Mouse (Mus musculus) granulocyte monocyte progenitor cell, adult 5-6 weeks (primary cell): Measurements from ENCODE around the gene Mdm1. TPM values are rescaled to one million over a fixed set of nuclear protein-coding genes. Genes with fewer than 3 reads are reported as not detected.
"Not testable (repeated sequence)": the region's sequence is repeated elsewhere in the genome, so short reads cannot be mapped to it uniquely, and the experiment has no call there.

Experiments
- ATAC-seq: replicated peaks from 2 replicates; pipeline ENCODE4 v1.8.0; 2016; ENCODE audit warnings: mild to moderate bottlenecking, moderate TSS enrichment, inconsistent platforms; ENCODE audit not compliant: poor library complexity, severe bottlenecking
- total RNA-seq, 2 experiments: library from RNA; stranded (forward) in 1 of 2; stranded (reverse) in 1 of 2; fragments of 200-712, 200-1000 nt in 1 of 2; fragments of >200 nt in 1 of 2; fragmentation: Nextera tagmentation in 1 of 2; gene quantifications; 2 replicates each; pipeline ENCODE4 v1.2.3; 2014 to 2017

The Mdm1 gene
- total RNA-seq, 2 experiments from 2014 or later = 11.8 to 47.5 TPM

DNA sequence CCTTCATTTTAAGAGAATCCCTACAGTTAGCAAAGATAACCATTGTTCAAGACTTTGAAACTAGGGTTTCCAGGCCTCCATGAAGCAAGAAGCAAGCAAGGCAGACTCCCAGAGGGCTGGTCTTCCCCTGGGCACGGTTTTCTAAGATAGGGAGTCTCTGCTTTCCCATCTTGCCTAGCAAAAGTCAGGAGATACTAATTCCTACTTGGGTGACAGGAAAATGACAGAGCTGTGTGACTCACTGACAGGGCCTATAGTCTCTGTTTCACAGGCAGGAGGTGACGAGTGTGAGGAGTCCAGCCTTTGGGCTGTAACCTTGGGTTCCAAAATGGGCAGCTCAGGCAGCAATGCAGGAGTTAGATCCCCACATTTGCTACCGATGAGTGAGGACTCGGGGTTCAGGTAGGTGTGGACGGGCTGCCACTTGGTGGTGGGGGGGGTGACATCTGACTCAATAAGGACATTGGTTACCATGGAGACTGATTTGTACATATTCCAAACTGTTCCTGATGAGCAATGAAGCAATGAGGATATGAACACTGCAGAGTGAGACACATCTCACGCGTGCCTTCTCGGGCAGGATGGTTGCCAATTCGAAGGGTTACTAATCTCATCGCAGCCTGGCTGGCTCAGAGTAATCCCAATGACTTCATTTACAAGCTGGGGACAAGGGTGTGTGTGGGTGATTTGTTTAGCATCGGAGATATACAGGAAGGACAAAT is 19.0 kb upstream of the Mdm1 start:
- peak; percentile 24 for ATAC-seq

DNA sequence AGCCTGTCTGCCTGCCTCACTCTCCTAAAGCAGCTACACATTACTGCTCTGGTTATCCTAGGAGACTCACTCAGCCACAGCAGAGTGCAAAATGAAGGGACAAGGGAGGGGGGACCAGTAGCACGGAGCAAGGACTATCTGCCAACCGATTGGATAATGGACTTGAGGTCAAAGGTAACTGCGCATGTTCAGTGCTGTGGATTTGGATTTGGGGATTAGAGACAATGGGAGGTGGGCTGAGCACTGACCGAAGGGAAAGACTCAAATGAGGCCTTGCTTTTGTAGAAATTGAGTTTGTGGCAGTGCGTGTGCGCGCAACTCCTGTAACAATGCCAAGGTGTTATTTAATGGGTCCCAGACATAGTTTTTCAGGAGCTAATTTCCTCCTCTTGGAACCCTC is 16.4 kb upstream of the Mdm1 start:
- no peak for ATAC-seq

DNA sequence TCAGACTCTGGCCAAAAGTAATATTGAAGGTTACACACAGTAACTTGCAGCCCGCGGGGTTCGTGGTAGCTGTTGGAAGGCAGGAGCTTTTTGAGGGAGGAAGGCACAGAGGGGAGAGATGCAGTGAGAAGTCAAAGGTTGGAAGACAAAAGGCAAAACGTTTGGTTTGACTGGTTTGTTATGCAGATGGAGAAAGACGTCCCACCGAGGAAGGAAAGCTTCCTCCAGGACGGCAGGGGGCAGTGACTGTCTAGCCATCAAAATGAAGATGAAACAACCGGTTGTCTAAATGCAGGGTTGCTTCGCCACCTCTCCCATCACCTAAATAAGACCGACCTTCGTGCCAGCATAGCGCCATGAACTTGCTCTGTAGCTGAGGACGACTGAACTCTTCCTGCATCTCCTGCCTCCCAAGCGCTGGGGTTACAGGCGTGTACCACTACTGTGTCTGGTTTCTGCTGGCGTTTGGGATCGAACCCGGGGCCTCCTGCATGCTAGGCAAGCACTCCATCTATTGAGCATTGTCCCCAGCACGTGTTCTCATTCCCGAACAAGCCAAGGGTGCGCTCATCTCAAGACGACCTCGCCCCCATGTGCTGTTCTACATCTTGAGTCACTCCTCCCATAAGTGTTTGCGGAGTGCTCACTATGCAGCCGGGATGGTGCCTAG is 15.7 kb upstream of the Mdm1 start:
- ATAC-seq = no peak

DNA sequence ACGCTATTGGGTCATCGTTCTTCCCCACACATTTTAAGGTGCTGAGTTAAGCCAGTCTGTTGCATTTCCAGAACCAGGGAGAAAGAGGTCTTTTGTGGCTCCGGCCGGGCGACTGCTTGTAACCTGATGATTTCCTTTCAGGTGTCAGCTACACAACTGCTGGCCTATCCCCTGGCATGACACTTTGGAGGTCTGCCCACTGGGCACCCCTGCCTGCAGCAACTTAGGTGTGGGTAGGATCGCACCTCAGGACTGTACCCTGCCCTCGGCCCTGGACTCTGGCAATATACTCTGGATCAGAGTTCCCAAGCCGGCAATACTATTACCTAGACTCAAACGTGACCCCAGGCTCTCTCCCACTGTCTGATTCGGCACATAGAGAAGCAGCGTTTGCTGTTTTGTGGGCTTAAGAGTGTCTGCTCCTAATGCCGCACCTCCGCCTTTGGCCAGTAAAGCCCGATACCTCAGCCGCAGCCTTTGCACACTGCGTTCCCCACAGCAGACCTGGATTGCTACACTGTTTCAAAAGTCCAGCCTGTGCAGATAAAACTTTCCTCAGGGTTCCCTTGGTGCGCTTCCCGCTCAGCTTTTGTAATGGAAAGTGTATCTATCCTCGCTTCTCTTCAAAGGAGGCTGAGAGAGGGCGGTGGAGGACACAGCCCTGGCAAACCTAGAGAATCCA is 12.5 kb upstream of the Mdm1 start:
- no peak for ATAC-seq

DNA sequence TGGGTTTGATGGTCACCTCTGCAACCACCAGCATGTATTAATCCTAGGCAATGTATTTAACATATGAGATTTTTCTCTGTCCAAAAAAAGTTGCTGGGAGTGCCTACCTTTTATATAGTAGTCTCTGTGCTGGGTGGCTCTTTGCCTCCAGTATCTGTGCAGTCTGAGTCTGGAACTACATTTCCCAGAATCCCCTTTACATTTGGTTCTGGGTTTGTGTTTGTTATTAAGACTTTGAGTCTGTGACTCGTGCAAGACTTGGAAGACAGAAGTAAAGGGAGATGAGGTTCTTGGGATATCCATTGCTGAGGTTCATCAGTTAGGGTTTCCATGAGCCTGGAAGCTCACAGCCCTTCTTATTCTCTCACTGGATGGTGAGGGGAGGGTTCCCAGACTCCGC is 11.6 kb upstream of the Mdm1 start:
- no peak for ATAC-seq

DNA sequence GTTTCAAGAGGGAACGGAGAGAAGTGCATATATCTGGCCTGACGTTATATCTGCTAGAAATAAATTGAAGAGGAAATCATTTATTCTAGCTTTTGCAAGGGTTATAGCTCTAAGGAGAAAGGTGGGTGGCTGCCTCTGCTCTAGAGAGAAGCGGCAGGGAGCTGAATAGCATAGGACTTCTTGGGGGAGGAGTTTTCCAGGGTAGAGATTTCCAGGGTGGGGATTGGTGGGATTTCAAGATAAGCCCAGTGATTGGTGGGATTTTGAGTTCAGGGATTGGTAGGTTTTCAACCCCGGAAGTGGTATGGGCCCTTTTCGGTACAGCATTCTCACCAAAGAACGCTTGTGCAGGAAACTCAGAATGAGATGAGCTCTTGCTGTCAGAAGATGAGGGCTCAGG is 8.6 kb upstream of the Mdm1 start:
- ATAC-seq = no peak

GRCm38 (mm10) chr10:118138508-118138907 is 3.1 kb upstream of the Mdm1 start:
- ATAC-seq = no peak

DNA sequence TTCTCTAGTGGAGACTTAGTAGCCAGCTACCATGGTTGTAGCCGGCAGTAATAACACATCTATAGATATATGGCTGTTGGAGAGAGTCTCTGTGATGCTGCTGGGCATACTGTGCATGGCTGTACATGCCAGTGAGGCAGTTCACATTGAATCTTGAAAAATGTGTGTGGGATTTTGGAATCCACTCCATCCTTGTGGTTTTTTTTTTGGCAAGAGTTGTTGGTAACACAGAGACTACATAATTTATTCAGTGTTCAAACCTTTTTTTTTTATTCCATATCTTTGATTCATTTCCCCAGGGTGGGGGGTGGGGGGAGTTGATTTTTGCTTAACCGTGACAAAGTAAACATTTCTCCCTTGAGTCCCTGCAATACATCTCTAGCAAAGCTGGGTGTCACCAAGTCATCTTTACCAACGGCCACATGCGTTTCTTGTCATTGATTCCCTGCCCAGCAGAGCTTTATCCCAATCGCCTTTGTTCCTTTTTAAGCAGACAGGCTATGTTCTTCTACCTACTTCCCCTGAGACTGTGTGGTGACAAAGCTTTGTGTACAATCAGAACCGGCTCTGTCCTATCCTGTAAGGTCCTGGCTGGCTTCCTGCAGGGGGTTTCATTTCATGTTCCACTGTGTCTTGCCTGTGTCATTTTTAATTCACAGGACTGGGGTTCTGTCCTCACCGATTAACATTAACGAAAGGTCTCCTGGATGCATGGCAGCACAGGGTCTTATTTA is 1.6 kb upstream of the Mdm1 start:
- ATAC-seq = peak; percentile 37

GRCm38 (mm10) chr10:118141884-118142801 is 532 bp downstream of the Mdm1 start:
- ATAC-seq = no peak; the same call in 1 of the 2 replicates

GRCm38 (mm10) chr10:118149381-118149780 is 7.8 kb downstream of the Mdm1 start:
- no peak for ATAC-seq

DNA sequence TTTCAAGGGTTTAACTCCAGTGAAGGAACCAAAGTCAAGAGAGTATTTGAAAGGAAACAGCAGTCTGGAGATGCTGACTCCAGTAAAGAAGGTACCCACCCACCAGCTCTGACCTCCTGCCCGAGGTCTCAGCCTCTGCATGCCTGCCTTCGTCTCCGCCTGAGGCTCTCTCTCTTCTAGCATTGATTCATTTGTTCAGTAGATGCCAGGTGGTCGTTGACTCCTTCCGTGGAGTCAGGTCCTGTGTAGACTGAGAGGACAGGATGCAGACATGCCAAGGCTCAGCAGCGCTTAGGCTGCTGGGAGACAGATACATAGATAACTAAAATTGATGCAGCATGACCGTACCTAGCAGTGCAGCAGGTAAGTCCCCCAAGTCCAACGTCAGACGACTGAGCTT is 9.3 kb downstream of the Mdm1 start:
- no peak for ATAC-seq

GRCm38 (mm10) chr10:118155932-118156331 is 14.3 kb downstream of the Mdm1 start:
- ATAC-seq = no peak

DNA sequence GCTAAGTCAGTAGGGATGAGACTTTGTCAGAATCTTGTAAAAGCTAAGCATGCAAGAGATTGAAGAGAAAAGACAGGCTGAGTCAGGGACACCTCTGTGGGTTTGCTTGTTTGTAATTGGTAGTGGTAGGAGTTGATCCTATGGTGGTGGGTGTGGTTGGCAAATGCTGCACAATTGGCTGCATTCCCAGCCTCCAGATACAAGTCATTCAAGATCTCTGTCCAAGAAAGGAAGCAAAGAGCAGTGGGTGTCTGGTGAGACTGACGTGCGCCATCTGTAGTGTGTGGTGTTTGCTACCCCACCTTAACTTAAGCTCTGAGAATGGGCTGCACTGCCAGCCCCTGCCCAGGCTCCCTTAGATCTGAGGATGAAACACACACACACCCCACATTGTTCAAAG is 19.5 kb downstream of the Mdm1 start:
- ATAC-seq = no peak

DNA sequence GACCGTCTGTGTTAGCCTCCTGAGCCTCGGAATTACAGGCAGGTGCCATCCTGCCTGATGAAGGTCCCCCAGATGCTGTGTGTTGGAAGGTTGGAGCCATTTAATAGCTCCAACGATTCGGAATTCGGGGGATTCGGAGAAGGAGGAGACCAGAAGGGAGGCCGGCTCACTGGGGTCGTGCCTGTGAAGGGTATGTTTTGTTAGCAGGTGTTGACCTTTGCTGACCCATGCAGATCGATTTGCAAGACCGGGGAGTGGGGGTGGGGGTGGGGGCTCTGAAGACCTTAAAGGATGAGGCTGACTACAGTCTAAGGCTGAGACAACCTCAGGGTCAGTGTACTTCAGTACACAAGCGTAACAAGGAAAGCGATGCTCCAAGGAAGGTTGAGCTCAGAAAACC is 27.6 kb downstream of the Mdm1 start:
- ATAC-seq = no peak

- ATAC-seq = peak; percentile 83
Measured at GRCm38 (mm10) chr10:118172416-118172815, 30.8 kb downstream of the Mdm1 start.

DNA sequence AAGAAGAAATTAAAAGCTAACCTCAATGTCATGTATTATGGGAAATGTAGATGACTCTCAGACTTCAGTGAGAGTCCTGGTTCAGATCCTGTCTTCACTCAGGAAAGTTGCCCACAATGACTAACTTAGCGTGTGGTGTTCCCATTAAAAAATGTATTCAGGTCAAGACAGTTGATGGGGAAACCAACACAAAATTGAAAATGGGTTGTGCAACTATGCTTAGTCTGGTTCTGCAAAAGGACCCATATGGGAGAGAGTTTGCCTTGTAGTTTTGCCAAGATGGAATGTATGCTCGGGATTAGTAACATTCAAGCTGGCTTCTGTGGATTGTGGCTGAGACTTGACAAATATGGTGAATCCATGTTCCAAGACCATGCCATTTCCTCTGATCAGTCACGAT is 31.3 kb downstream of the Mdm1 start:
- ATAC-seq = peak; percentile 34

GRCm38 (mm10) chr10:118175542-118175941 is 33.9 kb downstream of the Mdm1 start:
- not testable (repeated sequence) for ATAC-seq

DNA sequence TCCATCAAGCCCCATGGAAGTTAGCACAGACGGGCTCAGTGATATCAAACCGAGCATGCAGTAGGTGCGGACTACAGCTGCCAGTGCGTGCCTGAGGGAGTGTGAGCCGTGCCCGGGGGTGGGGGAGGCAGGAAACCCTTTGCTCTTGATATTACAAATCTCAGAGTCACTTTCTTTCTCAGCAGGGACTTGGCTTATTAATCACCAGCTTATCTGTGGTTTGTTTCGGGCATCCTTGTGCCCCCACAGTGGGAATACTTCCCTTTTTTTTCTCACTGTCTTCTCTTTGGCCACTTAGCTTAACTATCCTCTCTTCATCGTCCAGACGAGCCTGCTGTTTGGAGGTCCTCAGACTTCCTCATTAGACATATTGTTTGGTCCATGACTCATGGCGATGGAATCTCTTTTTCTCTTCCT is 37.1 kb downstream of the Mdm1 start:
- peak; percentile 97 for ATAC-seq

GRCm38 (mm10) chr10:118179265-118179664 is 37.7 kb downstream of the Mdm1 start:
- no peak for ATAC-seq

- peak; percentile 59 for ATAC-seq
Measured at GRCm38 (mm10) chr10:118195150-118195549, 53.5 kb downstream of the Mdm1 start.
